Mouse (Mus musculus) G1E-ER4 (cell line): ENCODE measurements around the gene Cela3b. TPM values are rescaled to one million over a fixed set of nuclear protein-coding genes. Genes with fewer than 3 reads are reported as not detected.

Experiments
- GATA1 ChIP-seq: IDR thresholded peaks from one replicate; pipeline ENCODE4 v1.8.0; 2012; ENCODE audit warnings: low read length, inconsistent platforms
- polyA plus RNA-seq: library from polyadenylated mRNA; stranded (reverse); fragments of >175 nt; gene quantifications from 2 replicates; pipeline ENCODE4 v1.2.3, GENCODE M21; 2012

Cela3b gene
- polyA plus RNA-seq, 1 experiment: not detected

DNA sequence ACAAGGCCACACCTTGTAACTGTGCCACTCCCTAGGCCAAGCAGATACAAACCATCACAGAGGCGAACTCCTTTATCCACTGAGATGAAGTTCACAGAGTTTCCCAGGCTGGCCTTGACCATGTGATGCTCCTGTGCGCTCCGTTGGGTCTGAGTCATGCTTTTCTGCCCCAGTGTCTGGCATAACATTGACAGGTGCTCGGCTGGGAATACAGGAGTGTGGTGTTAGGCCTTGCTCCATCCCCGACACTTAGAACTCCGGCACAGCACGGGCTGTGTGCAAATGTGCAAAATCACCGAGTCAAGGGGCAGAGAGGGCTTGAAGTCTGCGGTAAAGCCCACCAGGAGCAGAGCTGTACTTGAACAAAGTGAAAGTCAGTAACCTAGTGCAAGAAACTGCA, 37.5 kb downstream of the Cela3b start:
- TF ChIP-seq GATA1: no peak

GRCm38 (mm10) chr4:137391287-137391686, 39.1 kb downstream of the Cela3b start:
- TF ChIP-seq GATA1: no peak

DNA sequence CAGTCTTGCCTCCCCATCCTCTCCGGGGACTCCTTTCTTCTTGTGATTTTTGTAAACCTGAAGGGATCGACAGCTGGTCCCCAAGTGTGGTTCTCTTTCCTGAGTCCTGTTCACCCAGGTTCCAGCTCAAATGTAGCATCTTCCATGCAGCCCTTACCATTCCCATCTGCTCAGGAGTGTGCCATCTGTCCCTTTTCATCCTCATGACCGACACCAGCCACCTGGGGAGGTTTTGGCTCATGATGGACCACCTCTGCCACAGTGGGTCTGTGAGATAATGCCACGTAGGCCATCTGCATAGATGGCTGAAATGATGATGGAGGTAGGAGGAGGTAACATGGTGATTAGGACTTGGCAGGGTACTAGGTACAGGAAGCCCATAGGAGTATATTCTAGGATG, 40.1 kb downstream of the Cela3b start:
- no peak for TF ChIP-seq GATA1

DNA sequence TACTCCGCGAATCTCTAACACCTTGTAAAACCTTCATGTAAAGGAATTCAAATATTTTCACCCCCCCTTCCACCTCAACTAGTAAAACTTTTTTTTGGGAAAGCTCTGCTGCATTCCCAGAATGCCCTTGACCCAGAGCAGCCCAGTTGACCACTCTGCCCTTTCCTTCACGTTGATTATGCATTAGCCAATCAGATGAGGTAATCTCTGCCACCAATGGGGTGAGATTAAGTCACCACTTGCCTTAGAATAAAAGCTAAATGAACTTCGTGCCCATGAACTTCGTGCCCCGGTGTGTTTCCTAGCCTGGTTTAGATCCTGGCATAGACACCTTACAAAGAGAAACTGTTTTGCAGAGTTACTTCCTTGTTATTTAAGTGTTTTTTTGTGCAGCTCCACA, 41.4 kb downstream of the Cela3b start:
- TF ChIP-seq GATA1: no peak

DNA sequence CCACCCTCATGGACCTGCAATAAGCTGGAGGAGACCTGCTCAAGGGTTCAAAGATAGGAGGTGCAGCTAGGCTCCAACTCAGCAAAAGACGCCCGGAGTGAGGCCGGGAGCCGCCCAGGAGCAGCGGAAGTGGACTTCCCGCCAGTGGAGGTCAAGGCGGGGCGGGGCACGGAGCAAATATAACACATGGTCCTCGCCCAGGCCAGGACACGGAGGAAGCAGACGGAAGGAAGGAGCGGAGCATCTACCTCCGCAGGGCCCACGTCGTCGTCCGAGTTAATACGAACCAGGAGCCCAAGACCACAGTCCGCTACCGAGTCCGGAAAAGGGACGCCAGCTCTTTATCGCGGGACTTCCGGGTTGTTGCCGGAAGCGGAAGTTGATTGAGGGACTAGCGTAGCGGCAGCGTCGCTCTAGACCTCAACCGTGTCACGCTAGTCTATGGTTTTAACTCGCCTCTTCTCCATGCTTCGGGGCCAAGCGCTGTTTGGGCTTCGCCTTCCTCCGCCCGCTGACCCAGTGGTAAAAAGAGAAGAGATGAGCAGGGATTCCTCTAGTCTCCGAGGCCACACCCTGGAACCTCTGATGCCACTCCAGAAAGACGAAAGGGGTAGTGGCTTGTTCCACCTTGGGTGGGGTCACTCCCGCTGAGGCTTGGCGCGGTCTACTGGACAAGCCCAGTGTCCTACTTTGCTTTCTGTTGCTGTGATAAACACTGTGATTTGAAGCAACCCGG, 42.1 kb downstream of the Cela3b start:
- TF ChIP-seq GATA1: no peak

- TF ChIP-seq GATA1: no peak
Observed at GRCm38 (mm10) chr4:137387482-137388058, 42.8 kb downstream of the Cela3b start.

GRCm38 (mm10) chr4:137380702-137381605, 49.4 kb downstream of the Cela3b start:
- no peak for TF ChIP-seq GATA1

- TF ChIP-seq GATA1: no peak
Observed at GRCm38 (mm10) chr4:137379713-137380255, 50.6 kb downstream of the Cela3b start.

DNA sequence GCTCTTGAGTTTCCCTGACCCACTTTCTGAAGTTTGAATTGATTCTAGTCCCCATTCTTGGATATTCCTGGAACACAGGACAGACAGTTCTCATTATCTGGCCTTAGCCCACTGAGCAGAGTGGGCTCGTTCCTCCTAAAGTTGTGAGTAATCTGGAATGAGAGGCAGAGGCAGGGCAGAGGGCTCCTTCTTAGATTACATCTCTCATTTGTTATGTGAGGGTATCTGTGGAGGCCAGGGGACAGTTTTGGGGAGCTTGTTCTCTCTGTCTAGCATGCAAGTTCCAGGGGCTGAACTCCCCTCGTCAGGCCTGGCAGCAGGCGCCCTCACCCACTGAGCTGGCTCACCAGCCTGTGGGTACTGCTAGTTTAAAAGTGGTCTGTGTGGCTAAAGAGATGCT, 51.3 kb downstream of the Cela3b start:
- TF ChIP-seq GATA1: no peak

DNA sequence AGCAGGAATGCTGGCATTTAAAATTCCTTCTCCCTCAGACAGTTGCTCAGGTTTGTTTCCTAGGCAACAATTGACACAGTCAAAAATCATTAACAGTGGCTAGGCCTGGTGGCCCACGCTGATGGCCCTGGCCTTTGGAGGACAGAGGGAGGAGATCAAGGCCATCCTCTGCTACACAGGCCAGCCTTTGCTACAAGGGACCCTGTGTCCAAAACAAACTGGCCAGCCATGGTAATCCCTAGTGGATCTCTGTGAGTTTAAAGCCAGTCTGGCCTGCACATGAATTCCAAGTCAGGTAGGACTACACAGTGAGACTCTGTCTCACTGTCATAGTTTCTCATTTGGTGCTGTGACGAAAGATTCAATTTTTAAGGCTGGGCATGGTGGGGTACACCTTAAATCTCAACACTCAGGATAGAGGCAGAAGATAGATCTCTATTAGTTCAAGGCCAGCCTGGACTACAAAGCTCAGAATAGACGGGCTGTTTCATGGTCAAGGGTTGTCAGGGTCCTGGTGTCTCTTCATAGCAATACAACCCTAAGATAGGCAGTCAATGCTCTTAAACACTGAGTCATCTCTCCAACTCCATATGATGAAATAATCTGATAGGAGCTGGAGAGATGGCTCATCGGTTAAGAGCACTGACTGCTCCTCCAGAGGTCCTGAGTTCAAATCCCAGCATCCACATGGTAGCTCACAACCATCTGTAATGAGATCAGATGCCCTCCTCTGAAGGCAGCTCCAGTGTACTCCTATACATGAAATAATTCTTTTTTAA, 52.6 kb downstream of the Cela3b start:
- TF ChIP-seq GATA1: no peak

GRCm38 (mm10) chr4:137376778-137377177, 53.6 kb downstream of the Cela3b start:
- TF ChIP-seq GATA1: no peak

GRCm38 (mm10) chr4:137375314-137376278, 54.7 kb downstream of the Cela3b start:
- TF ChIP-seq GATA1: no peak

GRCm38 (mm10) chr4:137373711-137374110, 56.6 kb downstream of the Cela3b start:
- TF ChIP-seq GATA1: no peak
